Mouse (Mus musculus) ES-E14 (cell line): ENCODE measurements around the gene Cenpt. TPM values are rescaled to one million over a fixed set of nuclear protein-coding genes. Genes with fewer than 3 reads are reported as not detected.

ENCODE experiments used
- DNase-seq: peaks from one replicate; pipeline ENCODE4 v3.0.0-alpha.2; 2013; ENCODE audit warnings: low read depth, low spot score
- H3K27ac ChIP-seq: 2 replicates; pipeline ENCODE4 v1.5.1; 2012; ENCODE audit warnings: low read depth, mild to moderate bottlenecking, low read length, moderate library complexity, mixed read lengths; ENCODE audit not compliant: poor library complexity, insufficient read depth, severe bottlenecking
- H3K36me3 ChIP-seq: 2 replicates; pipeline ENCODE4 v1.6.1; 2012; ENCODE audit warnings: mild to moderate bottlenecking, low read length, moderate library complexity, mixed read lengths; ENCODE audit not compliant: control insufficient read depth, poor library complexity, insufficient read depth, severe bottlenecking
- H3K4me1 ChIP-seq, 2 experiments: fragments of 150-350 bp in 1 of 2; sonication (generic) in 1 of 2; 2 replicates each; pipeline ENCODE4 v1.6.1; 2012; ENCODE audit warnings: low read length in 2 of 2, mild to moderate bottlenecking in 1 of 2, mixed read lengths in 1 of 2; ENCODE audit not compliant: control insufficient read depth in 2 of 2, insufficient read depth in 2 of 2, poor library complexity in 1 of 2
- H3K4me3 ChIP-seq, 2 experiments: fragments of 150-350 bp in 1 of 2; sonication (generic) in 1 of 2; 2 replicates each; pipeline ENCODE4 v1.5.1; 2012; ENCODE audit warnings: low read length in 2 of 2, low read depth in 1 of 2, mild to moderate bottlenecking in 1 of 2, mixed read lengths in 1 of 2; ENCODE audit not compliant: insufficient read depth in 1 of 2, poor library complexity in 1 of 2, severe bottlenecking in 1 of 2
- H3K9ac ChIP-seq: 2 replicates; pipeline ENCODE4 v1.6.1; 2012; ENCODE audit warnings: low read depth, mild to moderate bottlenecking, low read length, mixed read lengths; ENCODE audit not compliant: poor library complexity, insufficient read depth, severe bottlenecking
- H3K9me3 ChIP-seq: fragments of 150-350 bp; sonication (generic); 2 replicates; pipeline ENCODE4 v1.6.1; 2012; ENCODE audit warnings: low read depth, mild to moderate bottlenecking, low read length; ENCODE audit not compliant: control insufficient read depth, insufficient read depth
- CHD2 ChIP-seq: IDR thresholded peaks from 2 replicates; pipeline ENCODE4 v1.6.1; 2014; ENCODE audit warnings: mild to moderate bottlenecking, low read depth, low read length, inconsistent platforms
- HCFC1 ChIP-seq: IDR thresholded peaks from 2 replicates; pipeline ENCODE4 v1.6.1; 2012; ENCODE audit warnings: low read length, inconsistent platforms, borderline replicate concordance; ENCODE audit not compliant: insufficient read depth
- MAFK ChIP-seq: IDR thresholded peaks from 2 replicates; pipeline ENCODE4 v1.6.1; 2014; ENCODE audit warnings: mild to moderate bottlenecking, low read depth, low read length, inconsistent platforms; ENCODE audit not compliant: insufficient read depth
- ZC3H11A ChIP-seq: IDR thresholded peaks from 2 replicates; pipeline ENCODE4 v1.6.1; 2012; ENCODE audit warnings: low read depth, mild to moderate bottlenecking, inconsistent platforms, low read length, borderline replicate concordance
- ZNF384 ChIP-seq: IDR thresholded peaks from 2 replicates; pipeline ENCODE4 v1.6.1; 2012; ENCODE audit warnings: low read depth, low read length, inconsistent platforms
- in situ Hi-C, 2 experiments: fragments of 600-800 bp; cut with MboI; formaldehyde crosslinking; loops; one replicate each; pipeline ENCODE4 v1.15.1; 2025; ENCODE audit warnings: low sequenced_read_pairs in 2 of 2, inconsistent platforms in 1 of 2; ENCODE audit not compliant: unreplicated experiment in 2 of 2
- total RNA-seq: library from RNA; depleted of rRNA; stranded (reverse); fragments of 300-350 nt; gene quantifications from 2 replicates; pipeline ENCODE4 v1.2.3, GENCODE M21; 2012

Cenpt gene
- total RNA-seq, 1 experiment = 82.2 TPM

DNA sequence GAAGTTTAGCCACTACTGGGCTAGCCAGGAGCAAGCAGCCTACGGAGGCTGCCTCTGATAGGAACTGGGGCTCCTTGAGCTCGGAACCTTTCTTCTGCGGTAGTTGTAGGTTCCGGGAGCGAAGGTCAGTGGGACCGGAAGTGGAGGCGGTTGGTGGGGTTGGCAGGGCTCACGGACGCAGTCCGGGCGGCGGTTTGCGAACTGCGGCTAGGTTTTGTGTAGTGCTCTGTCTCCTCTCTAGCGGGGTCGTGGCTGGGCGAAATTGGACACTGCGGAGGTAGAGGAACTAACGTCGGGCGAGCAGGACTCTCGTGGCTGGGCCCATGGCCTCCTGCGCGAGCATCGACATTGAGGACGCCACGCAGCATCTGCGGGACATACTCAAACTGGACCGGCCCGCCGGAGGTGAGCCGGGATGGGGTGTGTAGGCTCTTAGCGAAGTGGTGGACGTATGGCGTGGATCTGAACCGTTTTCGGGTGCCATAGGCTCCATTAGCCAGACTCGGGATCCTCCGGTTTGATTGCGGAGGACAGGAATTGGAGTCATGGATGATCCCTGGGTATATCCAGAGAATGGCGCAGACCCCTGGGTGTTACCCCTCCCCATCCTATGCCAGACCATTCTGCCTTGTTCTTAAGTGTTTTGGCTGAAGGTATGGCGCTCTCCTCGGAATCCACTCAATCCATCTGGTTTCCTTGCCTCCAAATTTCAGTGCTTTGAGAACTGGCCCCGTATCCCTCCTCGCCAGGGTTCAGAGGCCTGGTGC, 27.9 kb upstream of the Cenpt start, which contains the start of gene Edc4:
Edc4 (plus strand) TSS at position 128 of the 767 bp plus-strand sequence.
- peak within 1 kb of the TSS; percentile 88 for H3K9ac ChIP-seq
- peaks cover 27% of the 10 kb centered on the region for H3K36me3 ChIP-seq
- in situ Hi-C loops = no loop called here
- H3K4me1 ChIP-seq = peaks cover 4 to 6% of the 10 kb centered on the region in 2 experiments; a peak in 2 of 4 replicates
- no peak within 1 kb of the TSS for H3K27ac ChIP-seq
- peak; percentile 88 for TF ChIP-seq HCFC1
- TF ChIP-seq ZNF384 = no peak
- TF ChIP-seq MAFK = no peak
- TF ChIP-seq ZC3H11A = no peak
- peak; percentile 81 for DNase-seq
- peak within 1 kb of the TSS; percentile 80 to 86 for H3K4me3 ChIP-seq
- H3K9me3 ChIP-seq = no peaks in the 10 kb centered on the region

DNA sequence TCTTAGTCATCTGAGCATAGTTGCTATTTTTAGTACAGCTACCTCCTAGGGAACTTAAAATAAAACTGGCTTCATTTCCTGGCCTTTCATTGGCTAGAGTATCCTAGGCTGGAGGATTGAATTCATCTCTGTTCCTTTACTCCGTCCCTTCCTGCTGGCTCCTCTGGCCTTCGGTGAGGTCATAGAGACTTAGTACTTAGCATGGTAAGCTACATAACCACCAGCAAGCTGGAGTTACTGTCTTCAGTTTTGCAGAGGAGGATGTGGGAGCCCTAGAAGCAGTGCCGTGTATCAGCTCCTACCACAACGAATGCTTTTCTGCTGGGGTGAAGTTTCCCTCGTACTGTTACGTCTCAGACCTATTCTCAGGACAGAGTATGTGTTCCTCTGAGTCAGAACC, 21.2 kb upstream of the Cenpt start:
- peaks cover 50% of the 10 kb centered on the region for H3K36me3 ChIP-seq
- no peak overlapping the region for H3K4me3 ChIP-seq
- TF ChIP-seq CHD2 = no peak
- no peak for TF ChIP-seq ZC3H11A
- DNase-seq = no peak
- H3K9me3 ChIP-seq = no peaks in the 10 kb centered on the region
- H3K9ac ChIP-seq = no peak overlapping the region
- in situ Hi-C loops = no loop called here
- no peak overlapping the region for H3K27ac ChIP-seq
- peaks cover 1% of the 10 kb centered on the region in 2 experiments; a peak in 2 of 4 replicates for H3K4me1 ChIP-seq

DNA sequence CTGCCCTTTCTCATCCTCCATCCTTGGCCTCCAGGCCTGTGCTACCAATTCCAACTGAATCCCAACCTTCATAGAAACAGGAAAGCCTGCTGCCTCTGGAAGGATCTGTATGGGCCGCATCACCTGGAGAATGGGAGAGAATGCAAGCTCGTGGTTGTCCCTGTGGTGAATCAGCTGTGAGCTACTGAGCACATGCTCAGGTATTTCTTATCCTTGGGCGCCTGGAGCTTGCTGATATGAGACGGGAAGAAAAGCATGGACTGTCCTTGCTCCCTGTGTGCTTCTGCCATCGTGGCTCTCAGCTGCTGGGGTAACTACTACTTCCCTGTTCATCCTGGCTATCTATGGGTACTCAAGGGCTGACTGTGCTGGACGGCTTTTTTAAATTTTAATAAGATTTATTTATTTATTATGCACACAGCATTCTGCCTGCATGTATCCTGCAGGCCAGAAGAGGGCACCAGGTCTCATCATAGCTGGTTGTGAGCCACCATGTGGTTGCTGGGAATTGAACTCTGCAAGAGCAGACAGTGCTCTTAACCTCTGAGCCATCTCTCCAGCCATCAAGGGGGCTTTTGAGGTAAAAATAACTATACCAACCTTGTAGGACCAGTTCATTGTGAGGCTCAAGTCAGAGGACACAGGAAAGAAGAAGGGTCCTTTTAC, 13.4 kb upstream of the Cenpt start:
- H3K36me3 ChIP-seq = peaks cover 47% of the 10 kb centered on the region
- no peak overlapping the region for H3K4me3 ChIP-seq
- peak overlapping the region; percentile 47; the same call in 1 of the 2 replicates for H3K9ac ChIP-seq
- H3K9me3 ChIP-seq = no peaks in the 10 kb centered on the region
- H3K4me1 ChIP-seq = peaks cover 12 to 30% of the 10 kb centered on the region in 2 experiments
- in situ Hi-C loops = no loop called here
- TF ChIP-seq CHD2 = no peak
- TF ChIP-seq MAFK = no peak
- TF ChIP-seq ZNF384 = no peak
- no peak for TF ChIP-seq ZC3H11A
- TF ChIP-seq HCFC1 = no peak
- no peak for DNase-seq
- H3K27ac ChIP-seq = no peak overlapping the region; the same call in 1 of the 2 replicates

DNA sequence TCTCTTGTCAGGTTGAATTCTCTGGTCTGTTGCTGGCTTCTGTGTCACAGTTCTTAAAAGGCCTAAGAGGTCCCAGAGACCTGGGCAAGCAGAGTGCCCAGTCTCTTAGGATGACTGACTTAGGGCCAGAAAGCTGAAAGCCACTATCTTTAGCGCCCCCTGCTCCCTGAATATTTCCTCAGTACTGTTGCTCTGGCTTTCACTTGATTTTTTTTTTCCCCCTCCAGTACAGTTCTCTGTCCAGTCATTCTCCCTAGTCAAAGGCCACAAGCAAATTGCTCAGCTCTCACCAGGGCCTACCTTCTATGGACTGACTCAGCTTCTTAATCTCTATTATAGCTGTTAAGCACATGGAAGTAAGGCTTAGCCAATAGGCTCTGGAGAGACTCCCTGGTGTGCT, 8.9 kb upstream of the Cenpt start:
- Histone ChIP-seq H3K4me1 (peaks cover 13% of the 10 kb centered on the region in 2 experiments), H3K27ac (no peak overlapping the region), H3K4me3 (peak overlapping the region; percentile 94 to 98), H3K36me3 (peaks cover 17% of the 10 kb centered on the region), H3K9ac (peak overlapping the region; percentile 98; the same call in 1 of the 2 replicates), H3K9me3 (no peaks in the 10 kb centered on the region)
- no peak for TF ChIP-seq CHD2
- TF ChIP-seq ZC3H11A = no peak
- TF ChIP-seq ZNF384 = no peak
- TF ChIP-seq MAFK = no peak
- TF ChIP-seq HCFC1 = no peak
- in situ Hi-C loops = no loop called here
- DNase-seq = no peak
